Mouse (Mus musculus) MEL (cell line): Measurements from ENCODE around the gene A430005L14Rik. TPM values are rescaled to one million over a fixed set of nuclear protein-coding genes. Genes with fewer than 3 reads are reported as not detected.

Source experiments
- DNase-seq: peaks from one replicate; pipeline ENCODE4 v3.0.0; 2011; ENCODE audit warnings: low read depth, low spot score
- H3K27ac ChIP-seq: 2 replicates; pipeline ENCODE4 v1.5.1; 2012; ENCODE audit warnings: low read depth, mild to moderate bottlenecking, control low read depth, low read length, moderate library complexity; ENCODE audit not compliant: control insufficient read depth
- H3K27me3 ChIP-seq, 2 experiments: fragments of 150-350 bp in 1 of 2; sonication (generic) in 1 of 2; 2 replicates each; pipeline ENCODE4 v1.6.1; 2012; ENCODE audit warnings: low read length in 2 of 2, mild to moderate bottlenecking in 2 of 2, improper control_type of control experiment in 1 of 2, moderate library complexity in 1 of 2; ENCODE audit not compliant: insufficient read depth in 2 of 2, control insufficient read depth in 1 of 2
- H3K36me3 ChIP-seq, 2 experiments: 2 replicates each; pipeline ENCODE4 v1.6.1; 2012 to 2014; ENCODE audit warnings: low read length in 2 of 2, improper control_type of control experiment in 1 of 2, inconsistent platforms in 1 of 2, mild to moderate bottlenecking in 1 of 2; ENCODE audit not compliant: insufficient read depth in 2 of 2, control insufficient read depth in 1 of 2
- H3K4me1 ChIP-seq, 2 experiments: fragments of 150-350 bp in 1 of 2; sonication (generic) in 1 of 2; 2 replicates each; pipeline ENCODE4 v1.6.1; 2012; ENCODE audit warnings: low read length in 2 of 2, improper control_type of control experiment in 1 of 2, mild to moderate bottlenecking in 1 of 2; ENCODE audit not compliant: insufficient read depth in 2 of 2, control insufficient read depth in 1 of 2
- H3K4me3 ChIP-seq, 2 experiments: fragments of 150-350 bp in 1 of 2; sonication (generic) in 1 of 2; 2 replicates each; pipeline ENCODE4 v1.5.1; 2012; ENCODE audit warnings: low read depth in 2 of 2, low read length in 2 of 2, mild to moderate bottlenecking in 2 of 2, moderate library complexity in 2 of 2, control low read depth in 1 of 2, improper control_type of control experiment in 1 of 2; ENCODE audit not compliant: control insufficient read depth in 1 of 2, insufficient read depth in 1 of 2
- H3K79me2 ChIP-seq: 2 replicates; pipeline ENCODE4 v1.6.1; 2012; ENCODE audit warnings: mild to moderate bottlenecking, low read length, moderate library complexity; ENCODE audit not compliant: control insufficient read depth, poor library complexity, insufficient read depth
- H3K9ac ChIP-seq: 2 replicates; pipeline ENCODE4 v1.6.1; 2012; ENCODE audit warnings: low read depth, mild to moderate bottlenecking, control low read depth, low read length, moderate library complexity; ENCODE audit not compliant: control insufficient read depth, poor library complexity, severe bottlenecking
- H3K9me3 ChIP-seq: fragments of 150-350 bp; sonication (generic); replicated peaks from 2 replicates; pipeline ENCODE4 v1.6.1; 2012; ENCODE audit warnings: mild to moderate bottlenecking, low read length, improper control_type of control experiment, moderate library complexity; ENCODE audit not compliant: insufficient read depth
- BHLHE40 ChIP-seq: IDR thresholded peaks from 2 replicates; pipeline ENCODE4 v1.6.1; 2012; ENCODE audit warnings: low read depth, mild to moderate bottlenecking, inconsistent platforms, low read length, improper control_type of control experiment, borderline replicate concordance
- CTCF ChIP-seq, 3 experiments: IDR thresholded peaks in 2 of 3; conservative IDR thresholded peaks in 1 of 3; 2 replicates each; pipeline ENCODE4 v1.5.1; 2011 to 2012; ENCODE audit warnings: low read length in 3 of 3, low read depth in 2 of 3, mild to moderate bottlenecking in 2 of 3, improper control_type of control experiment in 1 of 3, inconsistent platforms in 1 of 3, mixed read lengths in 1 of 3, moderate library complexity in 1 of 3; ENCODE audit not compliant: control insufficient read depth in 1 of 3, insufficient read depth in 1 of 3, poor library complexity in 1 of 3, severe bottlenecking in 1 of 3
- EP300 ChIP-seq, 2 experiments: IDR thresholded peaks; 2 replicates each; pipeline ENCODE4 v1.6.1; 2011; ENCODE audit warnings: improper control_type of control experiment in 2 of 2, low read length in 2 of 2, low read depth in 1 of 2, mild to moderate bottlenecking in 1 of 2
- GABPA ChIP-seq: IDR thresholded peaks from 2 replicates; pipeline ENCODE4 v1.6.1; 2012; ENCODE audit warnings: low read depth, mild to moderate bottlenecking, inconsistent platforms, low read length, improper control_type of control experiment, moderate library complexity
- GATA1 ChIP-seq: IDR thresholded peaks from 2 replicates; pipeline ENCODE4 v1.6.1; 2011; ENCODE audit warnings: low read depth, low read length, improper control_type of control experiment
- JUND ChIP-seq: IDR thresholded peaks from 2 replicates; pipeline ENCODE4 v1.6.1; 2011; ENCODE audit warnings: low read depth, mild to moderate bottlenecking, improper control_type of control experiment, low read length
- KAT2A ChIP-seq: conservative IDR thresholded peaks from 2 replicates; pipeline ENCODE4 v1.6.1; 2012; ENCODE audit warnings: low read depth, low read length, improper control_type of control experiment, inconsistent platforms
- MAX ChIP-seq: IDR thresholded peaks from 2 replicates; pipeline ENCODE4 v1.6.1; 2011; ENCODE audit warnings: low read length, improper control_type of control experiment
- MEF2A ChIP-seq: IDR thresholded peaks from 2 replicates; pipeline ENCODE4 v1.6.1; 2014; ENCODE audit warnings: low read depth, mild to moderate bottlenecking, inconsistent platforms, low read length, improper control_type of control experiment; ENCODE audit not compliant: poor library complexity, insufficient replicate concordance, severe bottlenecking; ENCODE audit errors: extremely low read depth
- MYB ChIP-seq: IDR thresholded peaks from 2 replicates; pipeline ENCODE4 v1.6.1; 2011; ENCODE audit warnings: mild to moderate bottlenecking, low read depth, low read length, improper control_type of control experiment
- MYC ChIP-seq: IDR thresholded peaks from 2 replicates; pipeline ENCODE4 v1.6.1; 2011; ENCODE audit warnings: low read depth, mild to moderate bottlenecking, low read length, improper control_type of control experiment, moderate library complexity
- NRF1 ChIP-seq: IDR thresholded peaks from 2 replicates; pipeline ENCODE4 v1.6.1; 2014; ENCODE audit warnings: low read depth, mild to moderate bottlenecking, inconsistent platforms, low read length, improper control_type of control experiment, moderate library complexity; ENCODE audit not compliant: poor library complexity, insufficient read depth, severe bottlenecking
- POLR2A ChIP-seq, 2 experiments: IDR thresholded peaks; 2 replicates each; pipeline ENCODE4 v1.6.1; 2011 to 2012; ENCODE audit warnings: low read length in 2 of 2, mild to moderate bottlenecking in 2 of 2, control low read depth in 1 of 2, improper control_type of control experiment in 1 of 2, low read depth in 1 of 2, moderate library complexity in 1 of 2; ENCODE audit not compliant: control insufficient read depth in 1 of 2, insufficient read depth in 1 of 2, poor library complexity in 1 of 2
- RAD21 ChIP-seq: IDR thresholded peaks from 2 replicates; pipeline ENCODE4 v1.6.1; 2011; ENCODE audit warnings: mild to moderate bottlenecking, low read depth, low read length, improper control_type of control experiment
- SIN3A ChIP-seq: IDR thresholded peaks from 2 replicates; pipeline ENCODE4 v1.6.1; 2012; ENCODE audit warnings: low read length, improper control_type of control experiment, inconsistent platforms
- TBP ChIP-seq: IDR thresholded peaks from 2 replicates; pipeline ENCODE4 v1.8.0; 2011; ENCODE audit warnings: low read depth, low read length, improper control_type of control experiment
- ZC3H11A ChIP-seq: IDR thresholded peaks from 2 replicates; pipeline ENCODE4 v1.6.1; 2012; ENCODE audit warnings: low read depth, mild to moderate bottlenecking, inconsistent platforms, low read length, improper control_type of control experiment
- ZNF384 ChIP-seq: IDR thresholded peaks from 2 replicates; pipeline ENCODE4 v1.6.1; 2012; ENCODE audit warnings: low read depth, mild to moderate bottlenecking, inconsistent platforms, low read length, improper control_type of control experiment
- polyA plus RNA-seq, 2 experiments: library from polyadenylated mRNA; stranded (reverse) in 1 of 2; unstranded in 1 of 2; fragments of >175 nt in 1 of 2; fragments of >200 nt in 1 of 2; gene quantifications; 2 replicates each; pipeline versions ENCODE4 v1.2.1 to v1.2.4; 2012; ENCODE audit warnings: low replicate concordance in 2 of 2, low read depth in 1 of 2; ENCODE audit not compliant: insufficient read length in 2 of 2, insufficient read depth in 1 of 2, missing spikeins in 1 of 2
- total RNA-seq: library from RNA; depleted of rRNA; stranded (reverse); fragments of 300-350 nt; gene quantifications from 2 replicates; pipeline ENCODE4 v1.2.3, GENCODE M21; 2012

The A430005L14Rik gene
- total and polyA plus RNA-seq, 3 experiments: 48.0 to 72.8 TPM; not detected in 1

DNA sequence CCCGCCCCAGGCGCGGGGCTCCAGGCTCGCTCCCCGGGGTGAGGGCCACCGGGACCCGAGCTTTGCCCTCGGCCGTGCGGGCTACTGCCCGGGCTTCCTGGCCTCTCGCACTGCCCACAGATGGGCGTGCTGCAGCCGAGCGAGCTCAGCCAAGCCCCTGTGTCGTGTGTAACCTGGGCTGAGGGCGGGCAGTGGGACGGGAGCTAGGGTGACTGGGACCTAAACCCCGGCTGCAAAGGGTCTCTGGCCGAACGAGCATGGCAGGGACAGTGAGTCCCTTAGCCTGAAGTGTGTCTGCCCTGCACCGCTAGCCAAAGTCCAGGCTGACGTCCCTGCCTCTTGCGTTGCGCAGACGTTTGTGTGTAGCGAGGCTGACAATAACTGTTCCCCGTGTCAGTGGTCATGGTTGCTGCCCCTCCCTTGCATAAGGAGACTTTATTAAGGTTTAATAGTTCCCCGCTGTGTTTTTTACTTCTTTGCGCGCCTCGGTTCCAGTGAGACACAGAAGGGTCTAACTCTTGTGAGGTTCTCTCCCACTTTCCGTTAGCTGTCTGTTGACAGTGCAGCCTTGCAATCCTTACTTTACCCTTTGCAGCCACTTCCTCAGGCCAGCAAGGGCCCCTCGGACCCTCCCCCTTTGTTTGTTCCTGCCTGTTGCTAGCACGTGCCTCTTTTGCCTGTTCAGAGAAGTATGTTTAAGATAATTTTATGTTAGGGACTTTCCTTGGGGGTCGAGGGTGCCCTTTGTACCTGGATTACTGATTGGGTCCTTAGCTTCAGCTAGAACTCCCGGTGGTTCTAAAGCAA, 610 bp downstream of the A430005L14Rik start (continued):
- TF ChIP-seq MYC (peak; percentile 84), KAT2A (no peak), SIN3A (peak; percentile 77), JUND (no peak), EP300 (IDR thresholded peaks at IDR 0.05; ENCODE audit: low read depth in 1 of 2, low read length in 2 of 2) (no peak; a peak in 1 of 4 replicates)

GRCm38 (mm10) chr4:153962631-153963030, 5.6 kb downstream of the A430005L14Rik start:
- TF ChIP-seq ZNF384: no peak
- no peak overlapping the region for H3K27ac ChIP-seq
- H3K4me1 ChIP-seq: peaks cover 0 to 5% of the 10 kb centered on the region in 2 experiments; a peak in 1 of 4 replicates
- H3K9me3 ChIP-seq: no peaks in the 10 kb centered on the region
- no peak overlapping the region for H3K9ac ChIP-seq
- H3K4me3 ChIP-seq: no peak overlapping the region
- peaks cover 5% of the 10 kb centered on the region; the same call in 1 of the 2 replicates for H3K79me2 ChIP-seq
- H3K27me3 ChIP-seq: no peaks in the 10 kb centered on the region
- peaks cover 0 to 6% of the 10 kb centered on the region in 2 experiments; a peak in 3 of 4 replicates for H3K36me3 ChIP-seq
- DNase-seq: no peak

- TF ChIP-seq ZC3H11A: no peak
- TF ChIP-seq SIN3A: no peak
- no peak for TF ChIP-seq JUND
- no peak for TF ChIP-seq MEF2A
- no peak for TF ChIP-seq BHLHE40
- TF ChIP-seq GATA1: no peak
- no peak for TF ChIP-seq RAD21
- no peak for TF ChIP-seq MAX
- no peak for TF ChIP-seq MYB
- no peak for TF ChIP-seq TBP
- TF ChIP-seq POLR2A (IDR thresholded peaks at IDR 0.05; ENCODE audit: control insufficient read depth in 1 of 2, insufficient read depth in 1 of 2, low read depth in 1 of 2, low read length in 2 of 2, poor library complexity in 1 of 2): no peak
- TF ChIP-seq GABPA: no peak
- no peak for TF ChIP-seq NRF1
- no peak for TF ChIP-seq CTCF (IDR thresholded peaks at IDR 0.05 in 2 of 3, conservative IDR thresholded peaks at IDR 0.05 in 1 of 3; ENCODE audit: control insufficient read depth in 1 of 3, insufficient read depth in 1 of 3, low read depth in 2 of 3, low read length in 3 of 3, poor library complexity in 1 of 3, severe bottlenecking in 1 of 3)
- no peak for TF ChIP-seq MYC
- Histone ChIP-seq H3K9ac (no peak overlapping the region), H3K27me3 (no peaks in the 10 kb centered on the region), H3K4me3 (no peak overlapping the region), H3K36me3 (no peaks in the 10 kb centered on the region; a peak in 1 of 4 replicates), H3K27ac (no peak overlapping the region), H3K4me1 (no peaks in the 10 kb centered on the region), H3K79me2 (no peaks in the 10 kb centered on the region), H3K9me3 (no peaks in the 10 kb centered on the region)
- no peak for DNase-seq
Observed at GRCm38 (mm10) chr4:153966651-153967050, 9.6 kb downstream of the A430005L14Rik start.
